Mouse (Mus musculus) kidney, adult 8-10 months (tissue): ENCODE measurements around the gene Nrf1.
A peak's percentile ranks its signal among the peaks of the same experiment; 100 is the strongest.

Experiments used
- DNase-seq, 2 experiments: peaks; one replicate each; pipeline ENCODE4 v3.0.0; 2022

The Nrf1 gene

DNA sequence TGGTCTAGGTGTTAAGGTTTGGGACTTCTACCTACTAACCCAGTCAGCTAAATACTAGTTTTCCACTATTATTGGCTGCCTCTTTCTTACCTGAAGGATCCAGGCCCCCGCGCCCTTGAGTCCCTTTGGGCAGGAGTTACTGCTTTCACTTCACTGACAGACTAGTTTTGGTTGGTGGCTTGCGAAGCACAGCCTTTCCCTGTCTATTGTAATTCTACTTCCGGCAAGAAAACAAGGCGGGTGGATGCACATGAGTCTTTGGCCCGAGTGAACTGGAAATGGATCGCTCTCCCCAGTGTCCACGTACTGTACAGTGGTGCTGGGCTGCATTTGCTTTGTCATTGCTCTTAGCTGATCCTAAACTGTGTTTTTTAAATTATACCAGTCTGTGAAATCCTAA lies 102.7 kb downstream of the Nrf1 start:
- DNase-seq, result no peak

DNA sequence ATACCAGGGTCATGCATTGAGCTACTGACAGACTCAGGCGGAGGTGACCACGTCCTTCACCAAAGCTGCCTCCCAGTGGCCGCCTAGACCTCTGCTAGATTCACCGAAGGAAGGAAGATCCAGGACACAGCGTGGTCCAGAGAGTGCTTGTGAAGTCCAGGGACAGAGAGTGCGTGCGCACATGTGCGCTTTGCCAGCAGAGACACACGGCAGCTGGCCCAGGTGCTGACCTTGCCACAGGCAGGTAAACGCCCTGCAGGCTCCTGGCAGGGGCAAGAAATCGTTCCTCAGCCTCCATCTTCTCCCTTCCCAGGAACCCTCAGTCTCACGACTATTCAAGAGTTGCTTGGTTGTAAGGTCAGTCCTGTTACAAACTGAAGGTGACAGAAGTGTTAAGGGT lies 104.4 kb downstream of the Nrf1 start:
- DNase-seq, result no peak

DNA sequence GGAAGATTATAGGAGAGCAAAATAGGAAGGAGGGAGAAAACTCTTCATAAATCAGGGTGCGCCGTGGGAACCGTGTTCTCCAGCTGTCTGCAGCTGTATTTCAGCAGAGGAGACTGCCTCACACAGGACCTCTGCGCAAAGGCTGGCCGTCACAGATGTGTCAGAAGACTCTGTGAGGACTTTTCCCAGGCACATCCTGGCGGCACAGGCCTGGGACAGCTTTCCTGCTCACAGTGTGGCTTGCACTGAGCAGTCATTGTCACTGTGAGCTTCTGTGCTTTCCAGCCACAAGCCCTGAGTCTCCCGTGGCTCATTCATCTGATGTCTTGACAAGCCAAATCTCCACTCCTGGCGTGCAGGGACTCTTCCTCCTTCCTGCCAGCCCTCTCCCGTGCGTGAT lies 104.9 kb downstream of the Nrf1 start:
- DNase-seq, result no peak

- no peak for DNase-seq
These were observed 105.3 kb downstream of the Nrf1 start for GRCm38 (mm10) chr6:30153076-30153475.

- no peak for DNase-seq
These were observed 106.1 kb downstream of the Nrf1 start for GRCm38 (mm10) chr6:30153733-30154415.

DNA sequence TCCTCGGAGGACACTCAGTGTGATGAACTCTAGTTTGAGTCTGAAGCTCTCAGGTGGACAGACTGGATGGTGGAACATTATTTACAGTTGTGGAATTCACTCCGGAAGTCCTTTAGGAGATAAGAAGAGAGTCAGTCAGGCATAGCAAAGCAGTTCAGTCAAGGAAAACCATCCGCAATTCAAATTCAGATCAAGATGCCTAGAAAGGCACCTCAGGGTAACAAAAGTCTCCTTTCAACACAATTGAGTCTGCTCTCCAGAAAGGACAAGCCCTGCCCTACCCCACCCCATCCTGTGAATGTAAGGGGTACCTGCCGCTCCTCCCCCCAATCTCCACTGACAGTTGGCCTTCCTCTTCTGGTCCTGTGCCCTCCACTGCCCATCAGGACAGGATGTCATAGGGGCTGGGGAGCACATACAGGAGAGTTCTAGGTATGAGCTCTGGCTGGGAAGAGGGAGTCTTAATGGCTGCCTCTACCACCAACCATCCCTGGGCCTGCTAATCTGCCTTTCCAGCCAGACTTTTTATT lies 111.8 kb downstream of the Nrf1 start:
- no peak for DNase-seq

DNA sequence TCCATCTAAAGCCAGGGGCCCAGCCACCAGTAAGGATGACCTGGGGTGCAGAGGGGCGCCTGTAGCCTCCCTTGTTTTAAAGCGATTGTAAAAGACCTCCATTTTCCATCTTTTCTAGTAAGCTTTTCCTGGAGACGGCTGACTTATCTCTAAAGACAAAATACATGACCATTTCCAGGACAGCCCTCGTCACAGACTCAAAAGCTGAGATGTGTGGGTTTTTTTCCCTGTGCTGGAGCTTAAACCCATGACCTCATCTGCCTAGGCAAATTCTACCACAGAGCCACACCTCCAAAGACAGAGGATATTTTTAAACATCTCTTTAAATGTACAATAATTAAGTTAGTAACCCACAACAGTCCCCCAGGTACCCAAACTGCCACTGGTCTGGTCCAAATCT lies 112.6 kb downstream of the Nrf1 start:
- no peak for DNase-seq

DNA sequence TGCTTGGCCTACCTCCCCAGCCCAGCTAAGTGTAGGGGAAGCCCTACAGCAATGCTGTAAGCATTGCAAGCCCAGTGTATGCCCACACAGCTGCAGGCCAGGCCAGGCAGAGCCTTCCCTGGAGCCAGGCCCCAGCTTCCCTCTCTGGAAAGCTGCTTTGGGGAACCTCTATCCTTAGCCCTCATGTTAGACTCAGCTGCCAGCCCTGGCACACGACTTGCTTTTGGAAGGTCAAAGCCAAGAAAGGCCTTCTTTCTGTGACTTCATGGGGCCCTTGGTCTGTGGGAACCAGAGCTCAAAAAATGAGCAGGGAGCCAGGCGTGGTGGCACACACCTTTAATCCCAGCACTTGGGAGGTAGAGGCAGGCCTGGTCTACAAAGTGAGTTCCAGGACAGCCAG lies 113.8 kb downstream of the Nrf1 start:
- no peak for DNase-seq

- no peak for DNase-seq
These were observed 114.3 kb downstream of the Nrf1 start for GRCm38 (mm10) chr6:30162091-30162490.

GRCm38 (mm10) chr6:30166349-30166748 lies 118.6 kb downstream of the Nrf1 start:
- no peak for DNase-seq

GRCm38 (mm10) chr6:30167192-30167591 lies 119.4 kb downstream of the Nrf1 start:
- no peak for DNase-seq

DNA sequence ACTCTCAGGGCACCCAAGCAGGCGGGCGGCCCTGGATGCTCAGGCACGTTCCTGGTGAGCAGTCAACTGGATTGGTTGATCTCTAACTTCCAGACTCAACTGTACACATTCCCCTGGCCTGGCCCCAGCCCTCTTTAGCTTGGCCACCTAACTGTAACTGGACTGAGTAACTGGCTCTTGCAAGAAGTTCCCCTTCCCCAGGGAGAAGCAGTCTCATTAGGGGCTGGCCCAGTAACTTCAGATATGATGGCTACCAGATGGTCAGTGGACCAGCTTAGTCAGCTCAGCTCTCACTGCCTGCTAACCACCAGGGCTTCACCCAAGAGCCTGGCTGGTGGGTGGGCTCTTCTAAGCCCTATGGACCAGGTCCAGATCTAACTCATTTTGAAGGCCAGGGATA lies 120.5 kb downstream of the Nrf1 start:
- no peak for DNase-seq

DNA sequence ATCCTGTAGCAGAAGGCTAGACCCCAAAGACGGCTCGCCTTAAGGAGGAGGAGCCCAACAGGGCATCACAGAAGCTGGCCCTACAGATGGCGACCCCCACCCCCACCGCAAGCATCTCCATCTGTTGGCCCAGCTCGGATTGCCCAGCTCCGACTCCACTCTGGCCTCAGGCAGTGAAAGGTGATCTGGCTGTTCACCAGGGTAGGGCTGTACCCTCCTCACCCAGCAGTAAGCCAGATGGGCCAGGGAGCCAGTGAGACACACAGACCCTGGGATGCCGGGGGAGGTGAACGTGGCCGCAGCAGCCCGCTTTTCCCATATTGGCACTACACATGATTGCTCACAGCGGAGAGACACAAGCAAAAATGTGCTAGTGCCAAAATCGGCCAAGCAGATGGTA lies 121.4 kb downstream of the Nrf1 start:
- DNase-seq, result no peak

GRCm38 (mm10) chr6:30171226-30171625 lies 123.4 kb downstream of the Nrf1 start:
- no peak for DNase-seq

GRCm38 (mm10) chr6:30171967-30172366 lies 124.2 kb downstream of the Nrf1 start:
- DNase-seq, result no peak

GRCm38 (mm10) chr6:30172441-30172819 lies 124.6 kb downstream of the Nrf1 start:
- DNase-seq, result no peak

DNA sequence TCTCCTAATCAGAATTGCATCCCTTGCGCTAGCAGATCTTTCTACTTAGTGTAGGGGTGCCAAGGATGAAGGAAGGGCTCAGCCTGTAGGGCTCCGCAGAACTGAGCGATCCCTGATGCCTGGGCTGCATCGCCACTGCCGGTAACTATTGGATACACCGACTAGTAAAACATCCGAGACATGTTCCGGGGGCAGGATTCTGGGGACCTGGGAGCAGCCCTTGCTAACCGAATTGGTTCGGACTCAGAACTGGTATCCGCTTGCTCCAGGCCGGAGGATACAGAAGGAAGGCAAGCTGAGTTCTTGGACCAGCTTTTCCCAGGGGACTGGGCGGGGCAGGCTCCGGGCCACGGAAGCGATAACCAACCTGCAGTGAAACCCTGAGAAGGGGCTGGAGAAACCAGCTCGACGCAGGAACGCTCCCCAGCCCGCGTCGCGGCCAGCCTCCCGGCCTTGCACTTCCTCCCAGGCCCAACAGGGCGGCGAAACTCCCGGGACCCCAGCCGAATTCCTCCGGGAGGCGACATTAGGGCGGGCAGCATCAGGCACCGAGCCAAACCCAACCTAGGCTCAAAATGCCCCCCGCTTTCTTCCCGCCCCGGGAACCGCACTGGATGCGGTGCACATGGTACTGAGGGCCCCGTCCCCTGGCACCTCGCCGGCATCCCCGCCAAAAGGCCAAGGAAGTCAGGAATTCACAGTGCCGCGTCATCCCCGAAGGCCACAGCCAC lies 125.2 kb downstream of the Nrf1 start:
- no peak for DNase-seq

- DNase-seq, result peak; percentile 41 to 43
These were observed 126.0 kb downstream of the Nrf1 start for GRCm38 (mm10) chr6:30173551-30174460.

DNA sequence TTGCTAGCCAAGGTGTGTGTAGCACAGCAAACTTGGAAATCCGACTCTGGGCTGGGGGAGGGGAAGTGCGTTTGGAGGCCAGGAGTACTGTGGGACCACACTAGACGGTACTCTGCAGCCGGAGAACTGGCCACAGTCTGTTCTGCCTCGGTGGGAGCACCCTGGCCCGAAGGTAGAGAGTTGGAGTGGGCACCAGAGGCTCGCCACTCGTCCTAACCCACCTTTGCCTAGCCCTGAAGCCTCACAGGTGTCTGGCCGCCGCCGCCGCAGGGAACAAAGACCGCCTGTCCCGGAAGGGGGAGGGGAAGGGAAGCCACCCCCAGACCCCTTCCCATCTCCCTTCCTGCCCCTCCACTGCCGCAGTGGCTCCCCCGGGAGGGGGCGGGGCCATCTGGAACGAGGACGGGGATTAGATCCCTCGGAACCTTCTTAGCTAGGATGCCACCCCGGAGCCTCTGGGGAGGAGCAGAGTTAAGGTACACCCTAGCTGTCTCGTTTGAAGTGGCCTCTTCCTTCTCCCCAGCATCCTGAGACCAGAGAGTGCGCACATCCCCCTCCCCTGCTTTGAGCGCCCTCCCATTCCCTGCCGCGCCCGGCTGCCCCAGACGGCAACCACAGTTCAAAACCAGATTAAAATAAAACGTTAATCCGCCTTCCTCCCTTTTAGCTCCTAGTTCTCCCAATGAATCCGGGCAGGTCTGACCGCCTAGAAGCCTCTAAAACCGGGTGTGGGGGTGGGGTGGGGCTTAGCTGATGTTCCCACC lies 126.9 kb downstream of the Nrf1 start:
- no peak for DNase-seq

GRCm38 (mm10) chr6:30175225-30175917 lies 127.6 kb downstream of the Nrf1 start:
- no peak for DNase-seq

DNA sequence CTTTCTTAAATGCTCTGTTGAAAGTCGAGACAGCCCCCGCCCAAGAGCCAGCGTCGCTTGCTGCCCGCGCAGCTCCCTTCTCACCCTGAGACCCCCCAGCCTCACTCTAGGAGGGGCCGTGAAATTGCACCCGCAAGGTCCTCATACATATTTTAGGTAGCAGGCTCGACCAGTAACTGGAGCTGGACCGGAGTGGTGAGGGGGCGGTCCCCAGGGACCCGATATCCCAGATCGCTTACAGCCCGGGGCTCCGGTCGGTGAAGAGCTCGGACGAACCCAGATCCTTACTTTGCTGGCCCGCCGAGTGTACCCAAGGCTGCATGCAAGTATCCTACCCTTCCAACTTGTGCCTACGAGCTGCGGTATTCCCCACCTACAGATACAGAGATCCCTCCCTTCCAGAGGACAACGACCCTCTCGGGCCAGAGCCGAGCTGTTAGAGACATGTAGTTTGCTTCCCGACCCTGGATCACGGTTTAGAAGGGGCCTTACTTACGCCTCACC lies 128.2 kb downstream of the Nrf1 start:
- no peak for DNase-seq

GRCm38 (mm10) chr6:30176496-30176895 lies 128.7 kb downstream of the Nrf1 start:
- no peak for DNase-seq
